Mouse (Mus musculus): ENCODE measurements around the gene Marcksl1. TPM values are rescaled to one million over a fixed set of nuclear protein-coding genes. Genes with fewer than 3 reads are reported as not detected.

Gene Marcksl1
- polyA plus RNA-seq, 1 experiment from 2014 or later = 1,849 TPM

GRCm38 (mm10) chr4:129500607-129501566 lies 12.5 kb upstream of the Marcksl1 start:
- 2% methylated on average over 49 of the region's 49 CpGs for WGBS
- no peaks in the 10 kb centered on the region for H3K27me3 ChIP-seq
- peak overlapping the region; percentile 61 for H3K4me3 ChIP-seq
- H3K4me1 ChIP-seq (replicated peaks) = peaks cover 27% of the 10 kb centered on the region
- peak overlapping the region; percentile 97 for H3K4me2 ChIP-seq
- H3K27ac ChIP-seq (replicated peaks) = peak overlapping the region; percentile 78
- H3K36me3 ChIP-seq = no peaks in the 10 kb centered on the region
- H3K9ac ChIP-seq = peak overlapping the region; percentile 55
- peak; percentile 77 for ATAC-seq (ENCODE audit: low FRiP score, low read depth)
- no peaks in the 10 kb centered on the region for H3K9me3 ChIP-seq

DNA sequence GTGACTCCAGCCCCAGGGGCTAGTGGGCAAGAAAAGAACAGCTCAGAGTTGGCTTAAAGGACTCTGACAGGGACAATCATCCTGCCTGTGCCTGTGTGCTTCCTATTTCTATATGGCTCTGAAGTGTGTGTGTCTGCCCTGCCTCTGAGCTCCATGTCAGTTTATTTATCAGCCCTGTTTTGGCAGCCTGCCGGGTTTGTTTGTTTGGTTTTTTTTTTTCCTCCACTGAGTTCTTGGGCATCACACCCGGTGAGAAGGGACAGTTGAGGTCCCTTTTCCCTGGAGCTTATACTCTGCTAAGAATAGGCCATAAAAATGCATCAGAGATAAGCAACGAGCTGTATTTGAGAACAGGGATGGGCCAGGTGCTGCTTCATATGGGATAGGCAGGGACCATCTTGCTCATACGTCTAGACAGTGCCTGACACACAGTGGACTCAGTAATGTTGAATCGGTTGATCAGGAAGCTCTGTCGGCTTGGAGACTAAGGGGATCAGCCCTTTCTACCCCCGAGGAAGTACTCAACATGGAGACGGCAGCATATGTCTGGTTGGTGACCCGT lies 11.0 kb upstream of the Marcksl1 start:
- Histone ChIP-seq H3K27ac (replicated peaks) (no peak overlapping the region), H3K36me3 (no peaks in the 10 kb centered on the region), H3K9me3 (no peaks in the 10 kb centered on the region), H3K4me1 (replicated peaks) (peaks cover 15% of the 10 kb centered on the region; the same call in 1 of the 2 replicates), H3K27me3 (no peaks in the 10 kb centered on the region), H3K9ac (no peak overlapping the region), H3K4me2 (no peak overlapping the region), H3K4me3 (no peak overlapping the region)
- no peak for ATAC-seq (ENCODE audit: low FRiP score, low read depth)
- 73% methylated on average over 9 of the region's 9 CpGs for WGBS

DNA sequence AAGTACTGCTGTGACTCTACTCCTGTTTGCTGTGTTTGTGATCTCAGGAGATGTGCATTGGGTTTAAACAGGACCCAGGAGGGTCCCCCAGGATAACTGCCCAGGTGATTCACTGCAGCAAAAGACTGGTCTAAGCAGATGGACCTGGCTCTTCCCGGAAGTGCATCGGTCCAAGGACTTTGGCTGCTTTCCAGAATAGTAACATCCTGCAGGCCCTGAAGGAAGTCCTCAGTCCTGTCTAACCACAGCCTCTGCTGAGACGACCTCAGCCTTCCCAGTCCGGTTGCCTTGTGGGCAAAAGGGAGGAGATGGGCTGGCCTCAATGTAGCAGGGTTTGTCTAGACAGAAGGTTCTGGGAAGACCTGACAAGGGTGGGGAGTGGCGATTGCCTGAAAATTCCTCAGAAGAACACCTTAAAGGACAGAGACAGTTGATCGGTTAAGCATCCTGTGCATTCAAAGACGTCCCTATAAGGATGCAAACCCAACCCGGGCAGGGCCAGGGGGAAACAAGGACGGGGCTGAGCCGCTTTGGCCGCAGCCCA lies 10.4 kb upstream of the Marcksl1 start:
- no peaks in the 10 kb centered on the region for H3K36me3 ChIP-seq
- H3K4me2 ChIP-seq = no peak overlapping the region
- H3K4me3 ChIP-seq = no peak overlapping the region
- WGBS = 77% methylated on average over 11 of the region's 11 CpGs
- H3K27me3 ChIP-seq = no peaks in the 10 kb centered on the region
- H3K9ac ChIP-seq = no peak overlapping the region
- no peaks in the 10 kb centered on the region for H3K9me3 ChIP-seq
- H3K27ac ChIP-seq (replicated peaks) = no peak overlapping the region
- peaks cover 15% of the 10 kb centered on the region; the same call in 1 of the 2 replicates for H3K4me1 ChIP-seq (replicated peaks)
- ATAC-seq (ENCODE audit: low FRiP score, low read depth) = no peak

DNA sequence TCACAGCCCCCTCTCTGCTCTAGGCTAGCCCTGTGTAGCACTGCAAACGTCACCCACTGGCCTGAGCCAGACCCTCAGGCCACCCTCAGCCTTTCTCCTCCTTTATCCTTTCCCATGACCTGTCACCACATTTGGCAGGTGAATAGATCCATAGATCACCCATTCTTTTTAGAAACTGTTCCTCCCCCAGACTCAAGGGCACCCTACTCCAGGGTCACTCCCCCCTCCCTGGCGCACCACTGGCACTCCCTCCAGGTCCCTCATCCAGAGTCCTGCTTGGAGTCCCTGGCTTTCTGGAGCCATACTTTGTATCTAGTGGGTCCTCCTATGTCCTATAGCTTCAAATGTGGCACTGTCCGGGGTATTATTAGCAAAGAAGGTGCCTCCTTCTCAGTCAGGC lies 7.9 kb upstream of the Marcksl1 start:
- H3K27me3 ChIP-seq = no peaks in the 10 kb centered on the region
- H3K4me2 ChIP-seq = no peak overlapping the region
- ATAC-seq (ENCODE audit: low FRiP score, low read depth) = no peak
- H3K36me3 ChIP-seq = no peaks in the 10 kb centered on the region
- WGBS = 76% methylated on average over 3 of the region's 3 CpGs
- no peak overlapping the region for H3K9ac ChIP-seq
- H3K4me1 ChIP-seq (replicated peaks) = peaks cover 20% of the 10 kb centered on the region; the same call in 1 of the 2 replicates
- H3K9me3 ChIP-seq = no peaks in the 10 kb centered on the region
- no peak overlapping the region for H3K4me3 ChIP-seq
- H3K27ac ChIP-seq (replicated peaks) = no peak overlapping the region

GRCm38 (mm10) chr4:129507434-129508236 lies 5.7 kb upstream of the Marcksl1 start:
- no peak overlapping the region for H3K27ac ChIP-seq (replicated peaks)
- no peak overlapping the region for H3K4me3 ChIP-seq
- no peaks in the 10 kb centered on the region for H3K27me3 ChIP-seq
- no peaks in the 10 kb centered on the region for H3K9me3 ChIP-seq
- H3K36me3 ChIP-seq = no peaks in the 10 kb centered on the region
- WGBS = 75% methylated on average over 9 of the region's 10 CpGs
- no peak overlapping the region for H3K9ac ChIP-seq
- ATAC-seq (ENCODE audit: low FRiP score, low read depth) = no peak
- no peak overlapping the region for H3K4me2 ChIP-seq
- peaks cover 25% of the 10 kb centered on the region for H3K4me1 ChIP-seq (replicated peaks)

DNA sequence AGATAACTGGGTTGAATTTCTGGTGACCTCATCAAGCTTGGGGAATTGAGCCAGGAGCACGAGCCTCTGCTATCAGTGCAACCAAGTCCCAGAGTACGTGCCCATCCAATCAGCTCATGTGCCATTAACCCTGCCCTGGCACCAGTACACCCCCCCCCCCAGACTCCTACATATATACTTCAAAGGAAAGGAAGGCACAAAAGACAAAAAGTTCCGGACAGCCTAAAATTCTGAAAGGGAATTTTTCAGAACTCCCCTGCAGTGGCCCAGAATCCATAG lies 5.2 kb upstream of the Marcksl1 start:
- Histone ChIP-seq H3K4me3 (no peak overlapping the region), H3K4me2 (no peak overlapping the region), H3K9ac (no peak overlapping the region), H3K36me3 (no peaks in the 10 kb centered on the region), H3K27ac (replicated peaks) (no peak overlapping the region), H3K27me3 (no peaks in the 10 kb centered on the region), H3K4me1 (replicated peaks) (peaks cover 30% of the 10 kb centered on the region), H3K9me3 (no peaks in the 10 kb centered on the region)
- no peak for ATAC-seq (ENCODE audit: low FRiP score, low read depth)
- WGBS = 65% methylated on average over 3 of the region's 3 CpGs

DNA sequence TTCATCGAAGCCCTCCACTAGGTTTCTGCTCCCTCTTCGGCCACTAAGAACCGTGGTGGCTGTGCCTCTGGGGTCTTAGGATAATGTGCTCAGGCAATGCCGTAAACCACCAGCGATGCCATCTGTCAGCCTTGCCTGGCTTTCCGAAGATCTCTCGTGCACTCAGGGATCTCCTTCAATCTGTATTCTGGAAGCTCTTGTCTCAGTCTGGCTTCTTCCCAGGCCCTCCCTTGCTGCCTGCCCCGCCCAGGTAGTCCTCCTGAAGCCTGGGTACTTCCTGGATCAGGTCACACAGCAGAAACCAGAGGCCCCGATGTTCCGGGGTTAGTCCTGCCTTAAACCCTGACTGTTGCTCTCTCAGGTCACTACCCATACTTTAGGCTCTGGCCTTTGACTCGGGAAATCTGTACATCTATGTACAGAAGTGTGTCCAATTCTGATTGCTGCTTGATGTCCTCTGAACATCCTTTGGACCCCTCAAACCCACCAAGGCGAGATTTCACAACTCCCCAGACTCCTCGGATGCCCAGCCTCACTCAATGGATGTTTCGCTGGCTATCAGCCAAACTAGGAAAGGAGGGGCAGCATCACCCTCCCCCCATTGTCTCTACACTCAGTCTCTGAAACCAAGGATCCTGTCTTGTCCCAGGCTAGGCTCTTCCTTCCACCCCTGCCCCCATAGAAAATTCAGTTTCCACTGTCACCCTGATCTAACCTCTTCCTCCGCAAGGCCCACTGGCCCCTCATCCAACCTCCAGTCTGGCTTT lies 4.4 kb upstream of the Marcksl1 start:
- H3K9ac ChIP-seq = no peak overlapping the region
- WGBS = 49% methylated on average over 15 of the region's 15 CpGs
- H3K36me3 ChIP-seq = no peaks in the 10 kb centered on the region
- ATAC-seq (ENCODE audit: low FRiP score, low read depth) = no peak
- 0 out of 2 replicates have a peak overlapping the region, but pooled peaks have one; percentile 27 for H3K27ac ChIP-seq (replicated peaks)
- no peak overlapping the region for H3K4me3 ChIP-seq
- no peak overlapping the region for H3K4me2 ChIP-seq
- no peaks in the 10 kb centered on the region for H3K27me3 ChIP-seq
- no peaks in the 10 kb centered on the region for H3K9me3 ChIP-seq
- peaks cover 32% of the 10 kb centered on the region for H3K4me1 ChIP-seq (replicated peaks)

- Histone ChIP-seq H3K4me1 (replicated peaks) (peaks cover 32% of the 10 kb centered on the region), H3K27ac (replicated peaks) (no peak overlapping the region), H3K4me3 (no peak overlapping the region), H3K4me2 (no peak overlapping the region), H3K36me3 (no peaks in the 10 kb centered on the region), H3K27me3 (no peaks in the 10 kb centered on the region), H3K9ac (no peak overlapping the region), H3K9me3 (no peaks in the 10 kb centered on the region)
- ATAC-seq (ENCODE audit: low FRiP score, low read depth) = no peak
- 60% methylated on average over 3 of the region's 3 CpGs for WGBS
These were observed 3.7 kb upstream of the Marcksl1 start for GRCm38 (mm10) chr4:129509650-129510049.

GRCm38 (mm10) chr4:129510723-129511412 lies 2.5 kb upstream of the Marcksl1 start:
- ATAC-seq (ENCODE audit: low FRiP score, low read depth) = no peak
- no peaks in the 10 kb centered on the region for H3K27me3 ChIP-seq
- peaks cover 42% of the 10 kb centered on the region for H3K4me1 ChIP-seq (replicated peaks)
- no peak overlapping the region for H3K9ac ChIP-seq
- WGBS = 29% methylated on average over 6 of the region's 6 CpGs
- H3K4me2 ChIP-seq = no peak overlapping the region
- H3K36me3 ChIP-seq = 0 out of 2 replicates have a peak, but pooled peaks cover 5% of the 10 kb centered on the region
- no peaks in the 10 kb centered on the region for H3K9me3 ChIP-seq
- peak overlapping the region; percentile 66 for H3K27ac ChIP-seq (replicated peaks)
- H3K4me3 ChIP-seq = no peak overlapping the region

- no peak for ATAC-seq (ENCODE audit: low FRiP score, low read depth)
- 8% methylated on average over 6 of the region's 6 CpGs for WGBS
- H3K9me3 ChIP-seq = no peaks in the 10 kb centered on the region
- no peak overlapping the region for H3K4me3 ChIP-seq
- no peak overlapping the region for H3K4me2 ChIP-seq
- no peaks in the 10 kb centered on the region for H3K27me3 ChIP-seq
- peak overlapping the region; percentile 66 for H3K27ac ChIP-seq (replicated peaks)
- peaks cover 7% of the 10 kb centered on the region for H3K36me3 ChIP-seq
- H3K9ac ChIP-seq = no peak overlapping the region
- peaks cover 49% of the 10 kb centered on the region for H3K4me1 ChIP-seq (replicated peaks)
These were observed 1.8 kb upstream of the Marcksl1 start for GRCm38 (mm10) chr4:129511413-129512096.

Measured in hindbrain, embryonic 15.5 days (tissue).